Mouse (Mus musculus) frontal cortex, adult 2 months (tissue): Measurements from ENCODE around the gene Adssl1. TPM values are rescaled to one million over a fixed set of nuclear protein-coding genes. Genes with fewer than 3 reads are reported as not detected.

ENCODE experiments used
- DNase-seq, 2 experiments: peaks; one replicate each; pipeline ENCODE4 v3.0.0; 2022; ENCODE audit warnings: low spot score in 1 of 2; ENCODE audit errors: extremely low spot score in 1 of 2
- polyA plus RNA-seq: library from polyadenylated mRNA; depleted of rRNA; stranded (reverse); fragments of >200 nt; gene quantifications from 2 replicates; pipeline ENCODE4 v1.2.3, GENCODE M21; 2012

Gene Adssl1
- polyA plus RNA-seq, 1 experiment, result 33.0 TPM

DNA sequence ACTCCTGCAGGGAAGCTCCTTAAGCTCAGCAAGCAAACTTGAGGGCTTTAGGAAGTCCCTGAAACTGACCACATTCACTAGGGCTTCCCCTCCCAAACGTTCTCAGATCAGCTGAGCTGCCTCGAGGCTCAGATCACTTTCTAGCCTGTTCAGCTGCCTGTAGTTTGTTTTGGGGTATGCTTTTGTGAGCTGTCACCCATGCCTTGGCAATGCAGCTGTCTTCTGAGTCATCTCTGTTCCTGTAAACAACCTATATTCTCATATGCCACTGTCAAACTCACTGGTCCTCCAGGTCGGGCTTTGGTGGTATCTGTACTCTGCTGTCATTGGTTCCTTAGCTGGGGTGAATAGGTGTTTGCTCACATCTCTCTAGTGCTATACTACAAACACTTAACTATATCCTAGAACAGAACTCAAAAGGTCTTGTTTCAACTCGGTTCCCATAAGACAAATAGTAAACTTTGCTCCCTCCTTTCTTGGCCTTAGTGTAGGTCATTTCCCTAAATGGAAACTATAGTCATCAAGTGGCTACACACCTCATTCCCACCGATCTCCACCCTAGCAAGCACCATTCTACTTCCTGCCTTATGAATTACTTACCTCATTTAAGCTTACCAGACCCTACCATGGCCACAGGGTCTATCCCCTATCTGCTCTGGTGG lies 32.1 kb downstream of the Adssl1 start:
- DNase-seq, result no peak

DNA sequence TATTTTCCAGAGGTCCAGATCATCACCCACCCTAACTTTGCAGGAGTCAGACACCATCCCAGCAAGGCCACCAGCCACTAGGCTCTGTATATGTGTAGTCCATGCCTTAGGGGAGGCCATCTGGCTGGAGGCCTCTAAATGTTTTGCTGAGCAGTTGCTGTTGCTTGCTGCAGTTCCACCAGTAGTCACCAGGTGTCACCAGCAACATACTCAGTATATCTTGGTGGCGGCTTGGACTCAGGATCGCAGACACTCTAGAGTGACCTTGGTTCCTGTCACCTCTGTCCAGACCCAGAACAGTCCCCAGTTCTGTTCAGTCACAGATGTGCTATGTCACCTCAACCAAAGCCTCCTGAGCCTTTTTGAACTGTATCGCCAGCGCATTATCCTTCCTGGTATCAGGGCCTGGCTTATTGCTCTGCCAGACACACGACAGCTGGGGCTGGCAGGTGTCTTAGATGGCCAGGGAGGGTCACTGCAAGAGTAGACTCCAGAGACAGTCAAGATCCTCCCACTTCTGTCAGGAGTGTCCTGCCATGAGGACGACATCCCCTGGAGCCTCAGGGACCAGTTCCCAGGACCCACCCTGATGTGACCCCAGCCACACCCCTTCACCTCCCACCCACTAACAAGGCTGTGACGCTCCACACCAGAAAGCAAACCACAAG lies 33.4 kb downstream of the Adssl1 start:
- peak; percentile 72 to 94 for DNase-seq

DNA sequence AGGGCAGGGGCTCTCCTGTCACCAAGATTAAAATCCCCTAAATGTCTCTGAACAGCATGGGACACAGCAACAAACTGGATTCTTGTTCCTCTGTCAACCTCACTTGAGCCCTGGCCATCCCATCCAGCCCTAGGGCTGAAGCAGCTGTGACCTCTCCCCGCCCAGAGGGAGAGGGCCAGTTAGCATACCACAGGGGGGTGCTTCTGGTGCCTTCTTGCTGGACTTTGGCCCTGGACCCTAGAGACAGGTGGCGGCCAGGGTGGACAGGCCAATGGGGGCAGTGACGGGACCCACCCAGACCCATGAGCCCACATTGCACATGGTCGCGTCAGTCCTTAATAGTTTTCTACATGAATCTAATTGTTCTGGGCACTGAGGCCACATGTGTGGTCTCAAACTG lies 34.2 kb downstream of the Adssl1 start:
- DNase-seq, result no peak

DNA sequence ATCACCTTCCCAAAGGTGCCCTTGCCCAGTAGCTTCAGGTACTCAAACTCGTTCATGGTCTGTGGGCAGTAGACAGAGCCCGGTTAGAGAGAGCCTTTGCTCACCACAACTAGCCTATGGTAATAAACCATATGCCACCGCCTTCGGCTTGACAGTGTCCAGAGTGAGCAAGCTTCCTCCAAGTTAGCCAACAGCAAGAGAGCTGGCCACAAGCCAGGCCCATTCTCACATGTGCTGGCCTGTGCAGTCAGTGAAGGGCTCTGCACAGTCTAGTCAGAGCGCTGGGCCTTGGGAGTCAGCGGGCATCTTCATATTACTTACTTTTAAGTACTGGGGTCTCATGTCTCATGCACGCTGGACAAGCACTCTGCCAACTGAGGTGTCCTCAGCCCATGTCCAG lies 38.8 kb downstream of the Adssl1 start:
- DNase-seq, result peak in 1 of 2 experiments; percentile 59

DNA sequence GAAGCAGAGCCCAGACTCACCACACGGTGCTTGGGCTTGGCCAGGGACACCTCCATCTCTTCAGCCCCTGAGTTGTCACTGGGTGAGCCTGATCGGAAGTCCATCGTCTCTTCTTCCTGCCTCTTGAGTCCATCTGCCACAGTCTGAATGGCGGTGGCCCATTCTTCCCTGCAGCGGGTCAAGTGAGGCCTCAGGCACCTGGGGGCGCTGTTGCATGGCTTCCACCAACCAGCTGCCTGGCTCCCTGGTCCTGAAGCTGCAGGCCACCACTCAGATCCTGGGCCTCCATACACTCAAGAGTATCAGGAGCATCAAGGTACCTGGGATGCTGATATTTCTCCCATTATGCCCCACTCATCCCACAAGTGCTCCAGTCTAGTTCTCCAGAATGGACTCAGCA lies 39.3 kb downstream of the Adssl1 start:
- DNase-seq, result peak in 1 of 2 experiments; percentile 68

DNA sequence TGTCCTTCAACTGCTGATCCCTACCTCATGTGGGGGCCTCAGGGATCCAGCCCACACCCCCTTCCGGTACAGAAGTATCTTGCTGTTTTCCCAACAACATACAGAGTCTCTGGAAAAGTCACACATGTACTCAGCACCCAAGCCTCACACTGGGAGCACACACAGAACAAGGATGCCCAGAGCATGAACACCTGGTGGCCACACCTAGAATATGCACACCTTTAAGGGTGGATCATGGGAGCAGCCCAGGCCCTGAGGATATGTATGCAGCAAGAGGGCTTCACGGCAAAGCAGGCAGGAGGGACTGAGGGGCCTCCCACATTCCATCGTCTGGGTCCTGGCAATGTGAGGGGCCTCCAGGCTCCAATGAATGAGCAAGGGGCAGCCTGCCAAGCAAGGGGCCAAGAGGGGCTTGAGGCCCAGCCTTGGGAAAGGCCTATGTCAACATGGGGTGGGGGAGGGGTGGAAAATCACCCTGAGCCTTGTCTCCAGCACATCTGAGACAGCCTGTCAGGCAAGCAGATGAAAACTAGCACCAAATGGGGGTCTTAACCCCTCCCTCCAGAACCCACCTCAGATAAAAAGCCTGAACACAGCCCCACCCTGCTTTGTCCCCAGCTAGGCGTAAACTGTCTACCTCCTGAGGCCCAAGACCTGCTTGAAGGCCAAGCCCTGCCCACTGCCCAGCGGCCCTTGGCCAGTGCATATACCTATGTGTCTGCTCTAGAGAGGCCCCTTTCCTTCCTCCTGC lies 40.9 kb downstream of the Adssl1 start:
- DNase-seq, result no peak

DNA sequence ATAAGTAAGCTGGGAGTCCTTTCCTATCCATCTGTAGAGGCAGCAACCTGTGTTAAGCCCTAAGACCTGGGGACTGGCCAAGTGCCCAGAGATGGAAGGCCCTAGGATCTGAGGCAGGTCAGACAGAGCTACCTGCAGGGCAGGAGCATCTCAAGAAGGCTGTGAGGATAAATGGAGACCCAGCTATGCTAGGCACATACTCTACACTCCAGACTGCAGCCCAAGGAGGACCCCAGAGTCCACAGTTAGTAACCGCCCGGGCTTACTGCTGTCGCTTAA lies 41.4 kb downstream of the Adssl1 start:
- DNase-seq, result no peak

DNA sequence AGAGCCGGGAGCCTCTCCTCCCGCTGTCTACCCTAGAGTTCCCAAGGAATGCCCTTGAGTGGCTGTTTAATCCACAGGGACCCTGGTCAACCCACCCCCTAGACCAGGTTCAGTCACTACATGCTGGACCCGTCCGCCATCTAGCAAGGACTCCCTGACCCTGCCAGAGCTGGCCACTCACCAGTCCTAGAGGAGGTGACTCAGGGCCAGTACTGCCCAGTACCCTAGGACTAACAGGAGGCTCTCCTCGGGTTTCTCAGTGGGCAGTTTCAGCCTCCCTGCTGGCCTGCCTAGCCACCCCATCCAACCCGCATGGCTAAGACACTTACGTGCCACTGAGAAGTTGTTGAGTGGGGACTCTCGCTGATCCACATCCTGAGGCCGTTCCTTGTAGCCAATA lies 42.0 kb downstream of the Adssl1 start:
- DNase-seq, result no peak

DNA sequence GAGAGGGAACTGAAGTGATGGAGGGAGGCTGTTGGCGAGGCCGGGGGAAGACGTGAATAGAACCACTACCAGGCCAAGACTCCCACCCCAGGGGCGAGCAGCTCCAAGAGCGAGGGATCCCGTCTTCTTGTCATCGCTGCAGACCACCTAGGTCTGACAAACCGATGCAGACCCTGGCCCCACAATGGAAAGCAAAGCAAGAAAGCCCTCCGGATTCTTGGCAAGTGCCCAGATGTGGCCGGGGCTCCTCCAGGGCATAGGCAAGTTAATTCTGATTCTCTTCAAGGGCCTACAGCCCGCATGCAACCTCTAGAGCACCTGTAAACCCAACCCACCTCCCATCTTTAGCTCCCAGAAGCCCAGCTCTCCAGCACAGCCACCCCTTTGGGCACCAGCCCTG lies 43.5 kb downstream of the Adssl1 start:
- no peak for DNase-seq

DNA sequence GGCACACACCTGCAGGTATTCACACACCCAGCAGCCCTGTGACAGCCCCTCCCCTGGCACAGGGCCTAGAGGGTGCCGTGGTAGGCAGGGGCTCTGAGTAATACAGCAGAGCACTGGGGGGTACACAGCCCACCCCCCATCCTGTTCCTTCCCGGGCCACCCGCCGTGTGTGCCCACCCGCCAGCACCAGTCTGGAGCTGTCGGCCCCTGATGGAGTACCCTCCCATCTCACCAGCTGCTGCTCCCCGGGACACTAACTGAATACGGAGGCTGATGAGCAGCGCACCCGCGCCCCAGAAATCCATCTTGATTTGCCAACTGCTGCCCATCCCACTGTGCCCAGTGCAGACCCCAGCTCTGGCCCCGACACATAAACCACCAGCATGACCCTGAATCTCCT lies 43.9 kb downstream of the Adssl1 start:
- no peak for DNase-seq

DNA sequence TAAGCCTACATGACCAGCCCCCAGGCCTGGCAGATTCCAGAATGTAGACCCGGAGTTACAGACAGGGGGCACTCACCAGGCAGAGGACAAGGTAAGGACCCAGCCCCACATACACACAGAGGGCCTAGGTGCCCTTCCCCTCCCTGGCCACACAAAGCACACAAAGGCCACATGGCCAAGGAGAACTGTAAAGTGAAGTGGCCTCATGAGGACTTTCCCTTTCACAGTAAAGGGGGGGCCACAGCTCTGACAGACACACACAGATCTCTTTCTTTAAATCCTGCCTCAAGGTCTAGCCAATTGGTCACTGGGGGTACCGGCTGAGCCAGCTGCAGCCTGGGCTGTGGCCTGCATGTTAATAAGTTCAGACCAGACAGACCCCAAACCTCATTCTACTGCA lies 44.3 kb downstream of the Adssl1 start:
- no peak for DNase-seq

DNA sequence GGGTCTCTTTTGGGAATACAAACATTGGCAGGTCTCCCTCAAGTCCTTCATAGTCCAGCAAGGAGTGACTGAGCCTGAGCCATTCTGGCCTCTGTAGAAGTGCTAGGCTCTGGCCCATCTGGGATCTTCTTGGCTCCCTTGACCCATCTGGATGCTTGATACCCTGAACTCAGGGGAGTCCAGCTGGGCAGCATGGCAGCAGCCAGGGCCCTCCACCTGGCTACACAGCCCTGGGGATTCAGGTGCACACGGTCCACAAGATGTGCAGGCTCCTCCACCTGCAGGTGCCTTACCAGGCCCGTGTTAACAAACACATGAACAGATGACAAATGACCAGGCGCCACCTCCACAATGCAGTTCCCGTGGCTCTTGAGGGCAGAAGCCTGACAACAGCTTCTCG lies 44.8 kb downstream of the Adssl1 start:
- no peak for DNase-seq

DNA sequence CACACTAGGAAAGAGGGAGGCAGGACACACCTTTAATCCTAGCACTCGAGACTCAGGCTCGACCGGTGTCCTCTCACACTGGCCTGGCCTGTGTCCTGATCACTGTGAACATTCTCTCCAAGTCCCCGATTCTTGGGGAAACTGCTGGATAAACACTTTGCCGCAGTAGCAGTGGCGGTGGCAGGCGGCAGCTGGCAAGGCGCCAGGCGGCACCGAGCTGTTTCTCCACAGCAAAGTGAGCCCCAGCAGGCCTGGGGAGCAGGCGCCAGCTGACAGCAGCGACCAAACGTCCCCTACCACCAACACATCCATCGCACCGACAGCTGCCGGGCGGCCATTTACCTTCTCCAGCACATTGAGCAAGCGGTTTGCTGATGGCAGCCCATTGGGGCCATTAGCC lies 45.6 kb downstream of the Adssl1 start:
- DNase-seq, result peak; percentile 57 to 86

DNA sequence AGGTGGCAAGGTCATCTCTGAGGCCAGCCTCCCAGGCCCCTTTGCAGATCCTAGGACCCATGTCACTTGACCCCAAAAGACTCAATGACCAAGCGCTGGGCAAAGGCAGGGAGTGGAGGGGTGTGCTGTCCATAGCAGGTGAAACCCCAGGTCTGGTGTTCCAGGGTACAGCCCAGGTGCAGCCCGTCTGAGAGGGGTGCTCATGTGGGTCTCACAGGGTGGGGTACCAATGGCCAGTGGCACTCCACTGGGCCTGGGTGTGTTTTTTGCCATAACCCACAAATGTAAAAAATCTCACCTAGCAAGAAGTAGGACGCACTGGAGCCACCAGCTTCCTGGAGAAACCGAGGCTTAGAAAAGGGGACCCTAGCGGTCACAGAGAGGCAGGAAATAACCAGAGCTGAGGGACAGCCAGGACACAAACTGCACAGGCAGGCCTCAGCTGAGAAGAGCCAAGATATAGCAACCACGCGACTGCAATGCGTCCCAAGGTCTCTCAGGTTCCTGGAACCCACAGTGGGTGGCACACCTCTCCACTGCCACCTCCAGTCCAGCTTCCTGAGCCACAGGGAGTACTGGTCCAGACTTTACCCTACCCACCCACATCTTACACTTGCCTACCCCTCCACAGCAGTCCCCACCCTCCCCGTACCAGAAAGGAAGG lies 46.2 kb downstream of the Adssl1 start:
- DNase-seq, result no peak

DNA sequence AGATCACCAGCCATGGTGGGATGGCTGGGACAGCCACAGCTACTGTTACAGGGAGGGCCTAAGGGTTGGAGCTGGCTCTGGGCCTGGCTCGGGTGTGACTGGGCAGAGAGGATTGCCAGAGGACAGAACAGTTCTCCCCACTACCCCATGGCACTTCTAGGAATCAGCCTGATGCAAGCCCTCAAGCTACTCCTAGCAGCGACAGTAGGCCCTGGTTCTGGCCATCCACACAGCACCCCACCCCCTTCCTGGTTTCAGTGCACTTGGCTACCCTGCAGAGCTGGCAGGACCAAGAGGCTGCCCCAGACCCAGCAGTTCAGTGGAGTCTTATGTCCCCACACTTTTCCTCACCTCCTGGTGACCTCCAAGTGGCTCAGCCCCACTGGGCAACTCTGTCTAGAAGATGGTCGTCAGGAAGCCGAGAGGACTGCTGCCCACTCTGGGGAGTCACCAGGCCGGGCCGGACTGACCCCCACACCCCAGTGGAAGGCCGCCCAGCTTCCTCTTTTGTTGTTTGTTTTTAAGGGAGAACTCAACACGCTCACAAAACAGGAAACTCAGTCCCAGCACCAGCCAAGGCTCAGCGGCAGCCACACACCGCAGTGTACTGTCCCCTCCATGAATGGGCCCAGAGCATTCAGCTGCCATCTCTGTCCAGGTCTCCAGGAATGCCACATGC lies 47.9 kb downstream of the Adssl1 start:
- no peak for DNase-seq

DNA sequence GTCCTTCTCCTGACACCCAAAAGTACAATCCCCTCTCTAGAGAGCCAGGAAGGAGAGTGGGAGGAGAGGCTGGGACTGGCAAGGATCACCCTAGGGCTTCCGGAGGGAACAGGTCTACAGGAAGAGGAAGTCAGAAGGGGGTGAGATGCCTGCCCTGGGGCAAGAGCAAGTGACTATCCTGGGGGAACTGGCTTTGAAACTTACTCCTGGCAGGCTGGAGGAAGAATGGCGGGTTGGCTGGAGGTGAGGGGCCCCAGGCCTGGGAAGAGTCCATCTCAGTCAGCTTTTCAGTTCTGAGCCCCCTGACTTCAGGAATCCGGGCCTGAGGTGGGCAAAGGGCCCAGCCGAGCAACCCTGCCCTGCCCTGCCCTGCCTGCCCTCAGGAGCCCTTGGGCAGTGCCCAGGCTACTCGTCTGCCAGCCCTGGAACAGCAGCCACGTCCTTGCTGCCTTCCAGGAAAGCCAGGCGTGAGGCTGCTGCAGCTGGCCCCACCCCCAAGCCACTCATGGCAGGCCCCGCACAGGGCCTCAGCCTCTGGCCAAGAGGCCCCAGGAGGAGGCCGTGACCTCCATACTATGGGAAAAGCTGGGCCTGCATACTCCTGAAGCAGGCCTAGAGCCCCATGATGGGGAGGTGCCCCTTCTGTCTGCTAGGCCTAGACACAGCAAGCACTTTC lies 51.0 kb downstream of the Adssl1 start:
- no peak for DNase-seq

DNA sequence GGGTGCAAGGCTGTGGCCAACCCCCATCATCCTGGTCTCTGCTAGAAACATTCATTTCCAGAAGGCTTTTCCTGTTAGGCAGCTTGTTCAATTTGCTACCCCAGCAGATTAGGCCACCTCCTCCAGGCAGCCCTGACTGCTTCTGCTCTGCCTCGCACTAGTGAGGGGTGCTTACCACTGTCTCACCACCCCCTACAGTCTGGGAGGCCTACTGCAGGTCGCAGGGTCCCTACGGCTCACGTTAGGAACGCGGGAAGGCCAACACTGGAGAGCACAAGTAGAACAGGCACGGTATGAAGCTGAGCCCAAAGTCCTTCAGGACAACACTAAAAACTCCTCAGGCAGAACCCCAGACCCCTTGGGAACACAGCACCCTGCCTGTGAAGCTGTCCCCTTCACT lies 52.0 kb downstream of the Adssl1 start:
- no peak for DNase-seq

DNA sequence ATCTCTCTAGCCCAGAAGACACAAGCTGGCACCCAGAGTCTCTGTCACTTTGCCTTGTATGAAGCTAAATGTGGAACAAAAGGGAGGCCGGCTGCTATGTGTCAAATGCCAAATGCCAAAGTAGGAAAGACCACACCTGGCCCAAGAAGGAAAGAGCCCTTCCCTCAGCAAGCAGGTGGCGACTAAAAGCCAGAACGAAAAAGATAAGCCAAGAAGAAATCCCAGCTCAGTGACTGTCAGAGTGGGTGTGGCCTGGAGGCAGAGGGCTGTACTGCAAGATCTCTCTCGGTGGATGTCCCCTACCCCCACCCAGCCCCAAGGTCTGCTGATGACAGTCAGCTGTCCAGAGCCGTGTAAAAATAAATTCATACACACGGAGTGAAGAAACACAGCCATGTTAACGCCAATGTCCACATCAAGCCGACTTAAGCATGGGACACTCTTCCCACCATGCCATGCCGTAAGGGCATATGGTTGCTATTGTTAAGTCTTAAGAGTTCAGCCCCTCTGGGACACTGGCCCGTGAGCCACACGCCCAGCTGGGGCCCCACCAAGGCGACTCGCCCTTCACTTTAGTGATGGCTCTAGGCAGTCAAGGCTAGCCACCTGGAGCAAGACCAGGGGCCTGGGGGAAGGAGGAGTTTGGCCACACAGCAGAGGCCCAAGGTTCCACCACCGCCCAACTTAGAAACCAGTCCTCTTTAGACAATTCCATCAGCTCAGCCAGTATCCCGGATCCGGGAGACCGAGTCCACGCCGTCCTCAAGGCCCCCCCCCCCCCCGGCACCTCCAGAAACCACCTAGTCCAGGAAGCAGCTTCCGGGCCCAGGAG lies 53.1 kb downstream of the Adssl1 start:
- no peak for DNase-seq

DNA sequence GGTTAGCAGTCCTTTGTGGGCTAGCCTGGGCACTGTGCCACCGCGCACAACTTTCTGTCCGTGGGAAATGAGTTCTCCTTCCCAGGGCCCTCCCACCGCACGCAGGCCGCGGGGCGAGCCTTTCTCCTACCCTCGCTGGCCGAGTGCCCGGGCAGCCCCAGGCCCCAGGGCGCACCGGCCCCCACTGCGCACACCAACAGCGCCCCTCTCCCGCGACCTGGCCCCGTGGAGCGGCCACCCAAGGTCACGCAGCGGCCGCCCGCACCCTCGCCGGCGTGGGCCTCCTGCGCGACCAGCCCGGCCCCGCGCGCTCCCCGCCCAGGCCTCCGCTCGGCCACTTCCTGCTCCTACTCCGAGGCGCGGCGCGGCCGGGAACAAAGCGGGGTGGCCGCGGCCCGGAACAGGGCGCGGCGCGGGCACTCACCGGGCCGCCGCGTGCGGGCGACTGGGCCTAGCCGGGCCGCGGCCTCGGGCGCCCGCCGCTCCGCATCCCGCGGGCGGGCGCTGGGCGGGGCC lies 53.8 kb downstream of the Adssl1 start:
- DNase-seq, result peak in 1 of 2 experiments; percentile 45
